Mouse (Mus musculus) midbrain, embryonic 15.5 days (tissue): Measurements from ENCODE around the gene Kank2. TPM values are rescaled to one million over a fixed set of nuclear protein-coding genes. Genes with fewer than 3 reads are reported as not detected.

ENCODE experiments used
- ATAC-seq: fragments of 200-750 bp; cut with Nextera tagmentation; replicated peaks from 2 replicates; pipeline ENCODE4 v1.8.0; 2017; ENCODE audit warnings: moderate TSS enrichment
- H3K27ac ChIP-seq: fragments of 300-500 bp; sonication (generic); 2 replicates; pipeline ENCODE4 v1.5.1; 2015; ENCODE audit warnings: mild to moderate bottlenecking, inconsistent platforms
- H3K27me3 ChIP-seq: fragments of 300-500 bp; sonication (generic); replicated peaks from 2 replicates; pipeline ENCODE4 v1.6.1; 2015; ENCODE audit warnings: inconsistent platforms
- H3K36me3 ChIP-seq: fragments of 300-500 bp; sonication (generic); replicated peaks from 2 replicates; pipeline ENCODE4 v1.6.1; 2015; ENCODE audit warnings: inconsistent platforms
- H3K4me1 ChIP-seq: fragments of 300-500 bp; sonication (generic); 2 replicates; pipeline ENCODE4 v1.6.1; 2015; ENCODE audit warnings: inconsistent platforms
- H3K4me2 ChIP-seq: fragments of 300-500 bp; sonication (generic); 2 replicates; pipeline ENCODE4 v1.6.1; 2015; ENCODE audit warnings: inconsistent platforms, mild to moderate bottlenecking, moderate library complexity
- H3K4me3 ChIP-seq: fragments of 300-500 bp; sonication (generic); 2 replicates; pipeline ENCODE4 v1.5.1; 2015; ENCODE audit warnings: mild to moderate bottlenecking, inconsistent platforms
- H3K9ac ChIP-seq: fragments of 300-500 bp; sonication (generic); 2 replicates; pipeline ENCODE4 v1.6.1; 2015; ENCODE audit warnings: mild to moderate bottlenecking, inconsistent platforms
- H3K9me3 ChIP-seq: fragments of 300-500 bp; sonication (generic); 2 replicates; pipeline ENCODE4 v1.6.1; 2016; ENCODE audit warnings: inconsistent platforms
- WGBS: fragments of 180-500 bp; shearing (Covaris S2); methylation state at CpG from one replicate; pipeline ENCODE4 v1.1.7; 2015; ENCODE audit warnings: mixed read lengths; 5-methylcytosine and 5-hydroxymethylcytosine counted together
- polyA plus RNA-seq: library from polyadenylated mRNA; unstranded; fragments of >200 nt; fragmentation: Nextera tagmentation; extraction: Ambion mirVana; gene quantifications from 2 replicates; pipeline ENCODE4 v1.2.1, GENCODE M21; 2015

Kank2 gene
- 5.8 TPM in 2 replicates for polyA plus RNA-seq

- Histone ChIP-seq H3K9ac (peak within 1 kb of the TSS; percentile 45), H3K4me3 (peak within 1 kb of the TSS; percentile 61), H3K36me3 (no peaks in the 10 kb centered on the region), H3K27ac (peak within 1 kb of the TSS; percentile 40), H3K4me2 (peak within 1 kb of the TSS; percentile 92), H3K9me3 (no peaks in the 10 kb centered on the region), H3K27me3 (0 out of 2 replicates have a peak, but pooled peaks cover 3% of the 10 kb centered on the region), H3K4me1 (peaks cover 15% of the 10 kb centered on the region)
- ATAC-seq, result peak; percentile 70
- 0% methylated on average over 51 of the region's 52 CpGs for WGBS
Observed at GRCm38 (mm10) chr9:21798345-21799009, at the start of gene Kank2. Gene Kank2 (minus strand): TSS chr9:21798744.

GRCm38 (mm10) chr9:21847926-21848325 is 49.4 kb upstream of the Kank2 start:
- Histone ChIP-seq H3K27ac (peak overlapping the region; percentile 27; the same call in 1 of the 2 replicates), H3K4me2 (no peak overlapping the region), H3K9ac (no peak overlapping the region)

GRCm38 (mm10) chr9:21847425-21847824 is 48.9 kb upstream of the Kank2 start:
- Histone ChIP-seq H3K4me3 (no peak overlapping the region), H3K4me2 (no peak overlapping the region), H3K9me3 (no peaks in the 10 kb centered on the region), H3K4me1 (peaks cover 4% of the 10 kb centered on the region; the same call in 1 of the 2 replicates), H3K36me3 (no peaks in the 10 kb centered on the region), H3K9ac (no peak overlapping the region), H3K27me3 (no peaks in the 10 kb centered on the region), H3K27ac (no peak overlapping the region)
- ATAC-seq, result no peak
- WGBS, result 34% methylated on average over 3 of the region's 3 CpGs

More at GRCm38 (mm10) chr9:21847926-21848325, 49.4 kb upstream of the Kank2 start:
- Histone ChIP-seq H3K4me3 (no peak overlapping the region), H3K36me3 (no peaks in the 10 kb centered on the region), H3K9me3 (no peaks in the 10 kb centered on the region), H3K27me3 (no peaks in the 10 kb centered on the region), H3K4me1 (peaks cover 9% of the 10 kb centered on the region; the same call in 1 of the 2 replicates)
- WGBS, result 26% methylated on average over 10 of the region's 10 CpGs
- ATAC-seq, result no peak

GRCm38 (mm10) chr9:21846755-21847341 is 48.3 kb upstream of the Kank2 start:
- Histone ChIP-seq H3K4me2 (no peak overlapping the region), H3K9ac (no peak overlapping the region), H3K36me3 (no peaks in the 10 kb centered on the region), H3K9me3 (no peaks in the 10 kb centered on the region), H3K27me3 (no peaks in the 10 kb centered on the region), H3K4me1 (no peaks in the 10 kb centered on the region), H3K4me3 (no peak overlapping the region), H3K27ac (no peak overlapping the region; the same call in 1 of the 2 replicates)
- no peak for ATAC-seq
- 36% methylated on average over 11 of the region's 11 CpGs for WGBS

GRCm38 (mm10) chr9:21845381-21846080 is 47.0 kb upstream of the Kank2 start:
- Histone ChIP-seq H3K4me2 (no peak overlapping the region), H3K9ac (no peak overlapping the region), H3K27me3 (no peaks in the 10 kb centered on the region), H3K4me3 (no peak overlapping the region), H3K9me3 (no peaks in the 10 kb centered on the region), H3K27ac (no peak overlapping the region), H3K4me1 (no peaks in the 10 kb centered on the region), H3K36me3 (no peaks in the 10 kb centered on the region)
- ATAC-seq, result no peak
- 66% methylated on average over 14 of the region's 14 CpGs for WGBS

- H3K9ac ChIP-seq, result no peak overlapping the region
- no peaks in the 10 kb centered on the region for H3K27me3 ChIP-seq
- WGBS, result 83% methylated on average over 6 of the region's 6 CpGs
- no peak for ATAC-seq
- no peaks in the 10 kb centered on the region for H3K4me1 ChIP-seq
- no peaks in the 10 kb centered on the region for H3K36me3 ChIP-seq
- no peak overlapping the region for H3K27ac ChIP-seq
- H3K9me3 ChIP-seq, result no peaks in the 10 kb centered on the region
- no peak overlapping the region for H3K4me2 ChIP-seq
- H3K4me3 ChIP-seq, result no peak overlapping the region
Observed at GRCm38 (mm10) chr9:21843086-21843485, 44.5 kb upstream of the Kank2 start.

GRCm38 (mm10) chr9:21842391-21842790 is 43.8 kb upstream of the Kank2 start:
- Histone ChIP-seq H3K27ac (no peak overlapping the region), H3K9ac (no peak overlapping the region), H3K4me2 (no peak overlapping the region), H3K4me3 (no peak overlapping the region), H3K27me3 (no peaks in the 10 kb centered on the region), H3K9me3 (no peaks in the 10 kb centered on the region), H3K4me1 (no peaks in the 10 kb centered on the region), H3K36me3 (no peaks in the 10 kb centered on the region)
- no peak for ATAC-seq
- 64% methylated on average over 5 of the region's 5 CpGs for WGBS

- no peak overlapping the region for H3K4me2 ChIP-seq
- H3K9me3 ChIP-seq, result no peaks in the 10 kb centered on the region
- WGBS, result 98% methylated on average over 6 of the region's 6 CpGs
- no peak for ATAC-seq
- H3K27me3 ChIP-seq, result no peaks in the 10 kb centered on the region
- H3K36me3 ChIP-seq, result no peaks in the 10 kb centered on the region
- no peak overlapping the region for H3K9ac ChIP-seq
- no peak overlapping the region for H3K27ac ChIP-seq
- H3K4me1 ChIP-seq, result no peaks in the 10 kb centered on the region
- H3K4me3 ChIP-seq, result no peak overlapping the region
Observed at GRCm38 (mm10) chr9:21841340-21841739, 42.8 kb upstream of the Kank2 start.

GRCm38 (mm10) chr9:21840115-21840787 is 41.7 kb upstream of the Kank2 start:
- peak; percentile 71 for ATAC-seq
- Histone ChIP-seq H3K9ac (no peak overlapping the region), H3K27me3 (no peaks in the 10 kb centered on the region), H3K36me3 (no peaks in the 10 kb centered on the region), H3K4me3 (no peak overlapping the region), H3K9me3 (no peaks in the 10 kb centered on the region), H3K4me1 (no peaks in the 10 kb centered on the region), H3K27ac (no peak overlapping the region), H3K4me2 (no peak overlapping the region)
- 60% methylated on average over 8 of the region's 8 CpGs for WGBS

GRCm38 (mm10) chr9:21837690-21838089 is 39.1 kb upstream of the Kank2 start:
- 98% methylated on average over 2 of the region's 2 CpGs for WGBS
- Histone ChIP-seq H3K27ac (no peak overlapping the region), H3K36me3 (no peaks in the 10 kb centered on the region), H3K27me3 (no peaks in the 10 kb centered on the region), H3K9me3 (no peaks in the 10 kb centered on the region), H3K4me2 (no peak overlapping the region), H3K9ac (no peak overlapping the region), H3K4me3 (no peak overlapping the region), H3K4me1 (no peaks in the 10 kb centered on the region)
- ATAC-seq, result no peak

GRCm38 (mm10) chr9:21835258-21835912 is 36.8 kb upstream of the Kank2 start, which contains the start of gene Angptl8:
Gene Angptl8 (plus strand): TSS chr9:21835510.
- no peak for ATAC-seq
- Histone ChIP-seq H3K4me2 (no peak within 1 kb of the TSS), H3K36me3 (no peaks in the 10 kb centered on the region), H3K4me3 (no peak within 1 kb of the TSS), H3K27ac (no peak within 1 kb of the TSS), H3K4me1 (no peaks in the 10 kb centered on the region), H3K9me3 (no peaks in the 10 kb centered on the region), H3K27me3 (no peaks in the 10 kb centered on the region), H3K9ac (no peak within 1 kb of the TSS)
- WGBS, result 88% methylated on average over 15 of the region's 15 CpGs
